Comparison of ENCODE assay signal across 9 mouse cellular contexts in the genomic region with DNA sequence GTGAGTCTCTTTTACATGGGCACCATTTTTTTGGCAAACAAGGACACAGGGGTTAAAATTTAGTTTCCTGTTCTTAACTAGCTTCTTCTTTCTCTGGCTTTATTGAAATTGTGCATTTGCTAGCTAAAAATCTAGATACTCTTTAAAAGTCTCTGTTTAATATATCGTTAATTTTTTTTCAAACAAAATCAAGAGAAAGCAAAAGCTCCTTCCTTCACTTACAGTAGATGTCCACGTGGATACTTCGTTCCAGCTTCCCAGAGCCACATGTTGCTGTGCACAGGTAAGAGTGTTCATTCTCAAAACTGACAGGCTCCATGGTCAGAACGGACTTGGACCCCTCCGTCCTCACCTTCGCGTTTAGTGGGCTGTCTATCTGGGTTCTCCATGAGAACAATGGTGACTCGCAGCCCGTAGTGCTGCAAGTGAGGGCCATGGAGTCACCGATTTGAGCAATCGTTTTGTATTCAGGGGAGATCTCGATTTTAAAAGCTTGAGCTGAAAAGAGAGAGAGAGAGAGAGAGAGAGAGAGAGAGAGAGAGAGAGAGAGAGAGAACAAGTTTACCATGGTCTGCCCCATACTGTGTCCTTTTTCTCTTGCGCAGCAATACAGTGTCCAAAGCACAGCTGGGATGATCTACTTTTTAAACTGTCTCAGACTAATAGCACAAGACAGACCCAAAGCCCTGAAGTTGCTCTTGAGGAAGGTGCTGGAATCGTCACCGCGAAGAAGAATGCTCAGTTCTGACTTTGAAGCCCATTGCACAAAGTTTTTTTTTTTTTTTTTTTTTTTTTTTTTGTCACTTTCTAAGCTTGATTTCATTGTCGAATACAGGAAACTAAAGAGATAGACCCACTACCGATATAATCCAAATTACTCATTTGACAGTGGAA. TPM values are rescaled to one million over a fixed set of nuclear protein-coding genes. Genes with fewer than 3 reads are reported as not detected.
DNase-seq lines count a peak whose midpoint lies in the region; ATAC-seq and TF ChIP-seq lines count a peak whose summit lies in the region.
"Had no signal": no experiment of that assay in that cellular context is flagged by ENCODE, and none has a peak within 500 bp of the region (broad histone marks: within the 10 kb centered on the region; RNA-seq: fewer than 3 reads in every experiment).

No protein-coding gene starts in this region.

- peak overlapping the region; percentile 70 for H3K27ac ChIP-seq in gastrocnemius, adult 2 months
- H3K27ac ChIP-seq in heart, postnatal 0 days (ENCODE audit: low read depth), result peak overlapping the region; percentile 84
- peak overlapping the region; percentile 47 for H3K27ac ChIP-seq in liver, embryonic 16.5 days (ENCODE audit: low read length)

- peak overlapping the region; percentile 82 for H3K4me2 ChIP-seq in heart, postnatal 0 days (ENCODE audit: low read depth, low read length)
- H3K4me2 ChIP-seq in liver, embryonic 16.5 days (ENCODE audit: low read depth, low read length), result no peak overlapping the region

- DNase-seq in gastrocnemius, adult 2 months, result no peak
- DNase-seq in gastrocnemius, adult 18-20 months (ENCODE audit: low spot score), result no peak
- DNase-seq in NIH3T3 (ENCODE audit: low read depth), result peak; percentile 47
- DNase-seq in heart, postnatal 0 days (ENCODE audit: low spot score), result no peak
- DNase-seq in adrenal gland, adult 2 months, result no peak
- no peak for DNase-seq in left cerebral cortex, adult 18-20 months (ENCODE audit: low spot score in 2 of 2)
- DNase-seq in kidney, postnatal 25 days, result no peak
- DNase-seq: thymus, postnatal 4 days had no signal

- TF ChIP-seq CTCF in gastrocnemius, adult 2 months (IDR thresholded peaks at IDR 0.05), result no peak
- no peak for TF ChIP-seq CTCF in heart, postnatal 0 days (IDR thresholded peaks at IDR 0.05; ENCODE audit: low read depth)

- peak overlapping the region; percentile 65 for H3K4me3 ChIP-seq in gastrocnemius, adult 2 months
- peak overlapping the region; percentile 64 for H3K4me3 ChIP-seq in heart, postnatal 0 days (ENCODE audit: low read depth, low read length)
- H3K4me3 ChIP-seq in liver, embryonic 16.5 days (ENCODE audit: low read depth, low read length), result peak overlapping the region; percentile 54

- TF ChIP-seq EP300 in heart, postnatal 0 days (IDR thresholded peaks at IDR 0.05; ENCODE audit: low read depth), result no peak

- H3K36me3 ChIP-seq in heart, postnatal 0 days (replicated peaks; ENCODE audit: control insufficient read depth, insufficient read depth, low read length), result peaks cover 10% of the 10 kb centered on the region
- H3K36me3 ChIP-seq in liver, embryonic 16.5 days (ENCODE audit: control insufficient read depth, insufficient read depth), result peaks cover 5% of the 10 kb centered on the region; the same call in 1 of the 2 replicates

- no peaks in the 10 kb centered on the region for H3K9me3 ChIP-seq in heart, postnatal 0 days (replicated peaks; ENCODE audit: control insufficient read depth, low read length)
- H3K9me3 ChIP-seq in liver, embryonic 16.5 days (replicated peaks; ENCODE audit: control insufficient read depth, low read length), result no peaks in the 10 kb centered on the region

- H3K27me3 ChIP-seq in heart, postnatal 0 days (ENCODE audit: control insufficient read depth, insufficient read depth, low read length), result no peaks in the 10 kb centered on the region
- H3K27me3 ChIP-seq in liver, embryonic 16.5 days (ENCODE audit: control insufficient read depth, insufficient read depth, low read depth, low read length), result no peaks in the 10 kb centered on the region

- intact Hi-C loops in gastrocnemius, adult 2 months (cut with DNase I), result no loop called here

- WGBS in heart, postnatal 0 days, result 19% methylated on average over 18 of the region's 18 CpGs
- WGBS in liver, embryonic 16.5 days (ENCODE audit: insufficient replicate concordance), result 57% methylated on average over 18 of the region's 18 CpGs

- H3K9ac ChIP-seq in heart, postnatal 0 days (replicated peaks; ENCODE audit: low read depth, low read length), result peak overlapping the region; percentile 73
- peak overlapping the region; percentile 33; the same call in 1 of the 2 replicates for H3K9ac ChIP-seq in liver, embryonic 16.5 days (ENCODE audit: low read depth, low read length)

- peaks cover 14% of the 10 kb centered on the region for H3K4me1 ChIP-seq in heart, postnatal 0 days (ENCODE audit: control insufficient read depth, insufficient read depth)
- H3K4me1 ChIP-seq in liver, embryonic 16.5 days (ENCODE audit: control insufficient read depth, low read depth, low read length), result no peaks in the 10 kb centered on the region

- no peak; the same call in 1 of the 2 replicates for ATAC-seq in heart, postnatal 0 days (ENCODE audit: insufficient read depth, low read depth)
- peak; percentile 22; the same call in 1 of the 2 replicates for ATAC-seq in liver, embryonic 16.5 days (ENCODE audit: low read depth)

RNA-seq across cellular contexts. Expression of a gene that starts 0.9 kb away (rescaled TPM):
- 1 to 10 TPM; 2.2 to 2.8 TPM for total RNA-seq in gastrocnemius, adult 2 months (2021)
- total RNA-seq in gastrocnemius, adult 18-20 months (2021), result 1 to 10 TPM; 1.7 to 3.1 TPM
- 52.1 and 62.4 TPM in 2 replicates for total RNA-seq in heart, postnatal 0 days (2014; rRNA removed; ENCODE audit: low replicate concordance)
- 49.3 and 51.3 TPM in 2 replicates for polyA plus RNA-seq in heart, postnatal 0 days (2015; fragmentation: Nextera tagmentation; extraction: Ambion mirVana)
- polyA plus RNA-seq in liver, embryonic 16.5 days (2015; fragmentation: Nextera tagmentation; extraction: Ambion mirVana), result 109 and 110 TPM in 2 replicates
- 10 to 100 TPM; 15.9 to 19.3 TPM for total RNA-seq in adrenal gland, adult 2 months (2021)
- 0.94 and 2.2 TPM in 2 replicates for polyA plus RNA-seq in adrenal gland, adult 2 months (2012; rRNA removed)
- total RNA-seq in left cerebral cortex, adult 18-20 months (2021), result 10 to 100 TPM; 17.3 to 17.9 TPM

Comparison
In these comparisons a context has a peak if more than half of its experiments do, and no peak if none do; other contexts are left out.
1. RNA of a gene that starts 0.9 kb away (total RNA-seq): 52.1 to 62.4 TPM in heart, postnatal 0 days, 15.9 to 19.3 TPM in adrenal gland, adult 2 months and 17.3 to 17.9 TPM in left cerebral cortex, adult 18-20 months; 1.7 to 3.1 TPM in gastrocnemius, adult 18-20 months and 2.2 to 2.8 TPM in gastrocnemius, adult 2 months; every median in the first group is over 4 times any median in the second.
2. Peak in every context shown above with its lines, with median percentiles within 50 percentile points of each other: H3K27ac ChIP-seq and H3K4me3 ChIP-seq.